Mouse (Mus musculus): ENCODE results near the gene Acnat2. TPM values are rescaled to one million over a fixed set of nuclear protein-coding genes. Genes with fewer than 3 reads are reported as not detected.
"Not testable (repeated sequence)": the region's sequence is repeated elsewhere in the genome, so short reads cannot be mapped to it uniquely, and the experiment has no call there.

Gene Acnat2
- polyA plus RNA-seq, 2 experiments: not detected

- no peak overlapping the region for H3K4me3 ChIP-seq (replicated peaks; ENCODE audit: low read length)
- H3K36me3 ChIP-seq (ENCODE audit: control insufficient read depth, insufficient read depth, low read length): no peaks in the 10 kb centered on the region
- ATAC-seq (ENCODE audit: low FRiP score, low read depth) (no peak), DNase-seq (ENCODE audit: low spot score) (no peak)
- no peak overlapping the region for H3K9ac ChIP-seq (ENCODE audit: low read depth, low read length, severe bottlenecking)
- no peak overlapping the region for H3K4me2 ChIP-seq (replicated peaks; ENCODE audit: low read depth, low read length, severe bottlenecking)
- no peaks in the 10 kb centered on the region for H3K27me3 ChIP-seq (ENCODE audit: control insufficient read depth, insufficient read depth, low read length)
- no peaks in the 10 kb centered on the region for H3K4me1 ChIP-seq (ENCODE audit: control insufficient read depth, insufficient read depth, low read length)
- no peaks in the 10 kb centered on the region for H3K9me3 ChIP-seq (ENCODE audit: control insufficient read depth, low read length)
- TF ChIP-seq POLR2A (IDR thresholded peaks at IDR 0.05; ENCODE audit: borderline replicate concordance, extremely low read depth, insufficient read depth, insufficient read length): no peak
- 89% methylated on average over 2 of the region's 2 CpGs for WGBS
- H3K27ac ChIP-seq (replicated peaks; ENCODE audit: low read depth, low read length): no peak overlapping the region
Measured at GRCm38 (mm10) chr4:49348677-49349076, 59.3 kb downstream of the Acnat2 start.

- H3K27me3 ChIP-seq (ENCODE audit: control insufficient read depth, insufficient read depth, low read length): not testable (repeated sequence)
Measured at GRCm38 (mm10) chr4:49348001-49348400, 60.0 kb downstream of the Acnat2 start.

GRCm38 (mm10) chr4:49340091-49340490 lies 67.9 kb downstream of the Acnat2 start:
- not testable (repeated sequence) for H3K4me2 ChIP-seq (replicated peaks; ENCODE audit: low read depth, low read length, severe bottlenecking); ATAC-seq (ENCODE audit: low FRiP score, low read depth); H3K27ac ChIP-seq (replicated peaks; ENCODE audit: low read depth, low read length); H3K27me3 ChIP-seq (ENCODE audit: control insufficient read depth, insufficient read depth, low read length); DNase-seq (ENCODE audit: low spot score); H3K4me3 ChIP-seq (replicated peaks; ENCODE audit: low read length); H3K4me1 ChIP-seq (ENCODE audit: control insufficient read depth, insufficient read depth, low read length); H3K9ac ChIP-seq (ENCODE audit: low read depth, low read length, severe bottlenecking); H3K36me3 ChIP-seq (ENCODE audit: control insufficient read depth, insufficient read depth, low read length); H3K9me3 ChIP-seq (ENCODE audit: control insufficient read depth, low read length)
- WGBS: 74% methylated on average over 3 of the region's 3 CpGs

More at GRCm38 (mm10) chr4:49348001-49348400, 60.0 kb downstream of the Acnat2 start:
- H3K4me3 ChIP-seq (replicated peaks; ENCODE audit: low read length); H3K9me3 ChIP-seq (ENCODE audit: control insufficient read depth, low read length); H3K27ac ChIP-seq (replicated peaks; ENCODE audit: low read depth, low read length); H3K4me1 ChIP-seq (ENCODE audit: control insufficient read depth, insufficient read depth, low read length); H3K9ac ChIP-seq (ENCODE audit: low read depth, low read length, severe bottlenecking); DNase-seq (ENCODE audit: low spot score); ATAC-seq (ENCODE audit: low FRiP score, low read depth); H3K4me2 ChIP-seq (replicated peaks; ENCODE audit: low read depth, low read length, severe bottlenecking); H3K36me3 ChIP-seq (ENCODE audit: control insufficient read depth, insufficient read depth, low read length): not testable (repeated sequence)
- WGBS: 46% methylated on average over 1 of the region's 1 CpGs

GRCm38 (mm10) chr4:49337949-49338348 lies 70.0 kb downstream of the Acnat2 start:
- H3K27ac ChIP-seq (replicated peaks; ENCODE audit: low read depth, low read length); H3K4me2 ChIP-seq (replicated peaks; ENCODE audit: low read depth, low read length, severe bottlenecking); H3K4me3 ChIP-seq (replicated peaks; ENCODE audit: low read length); H3K4me1 ChIP-seq (ENCODE audit: control insufficient read depth, insufficient read depth, low read length); H3K36me3 ChIP-seq (ENCODE audit: control insufficient read depth, insufficient read depth, low read length); H3K27me3 ChIP-seq (ENCODE audit: control insufficient read depth, insufficient read depth, low read length); DNase-seq (ENCODE audit: low spot score); H3K9ac ChIP-seq (ENCODE audit: low read depth, low read length, severe bottlenecking); H3K9me3 ChIP-seq (ENCODE audit: control insufficient read depth, low read length); ATAC-seq (ENCODE audit: low FRiP score, low read depth): not testable (repeated sequence)
- 81% methylated on average over 3 of the region's 4 CpGs for WGBS

Other genes with a start within 250 kb of the Acnat2 start
- 0.13 and 0.14 TPM in 2 replicates for gene Acnat1, start 65.8 kb upstream of the Acnat2 start, polyA plus RNA-seq (2012; rRNA removed)
- not detected in 2 replicates for gene Acnat1, start 65.8 kb upstream of the Acnat2 start, polyA plus RNA-seq (2014; fragmentation: Nextera tagmentation; extraction: Ambion mirVana)
- gene Baat, start 98.4 kb upstream of the Acnat2 start, polyA plus RNA-seq (2012; rRNA removed): 0.19 and 0.20 TPM in 2 replicates
- 0.10 and 0.21 TPM in 2 replicates for gene Baat, start 98.4 kb upstream of the Acnat2 start, polyA plus RNA-seq (2014; fragmentation: Nextera tagmentation; extraction: Ambion mirVana)
- gene Mrpl50, start 112.9 kb upstream of the Acnat2 start, polyA plus RNA-seq (2012; rRNA removed): 17.1 and 30.0 TPM in 2 replicates
- gene Mrpl50, start 112.9 kb upstream of the Acnat2 start, polyA plus RNA-seq (2014; fragmentation: Nextera tagmentation; extraction: Ambion mirVana): 74.3 and 80.2 TPM in 2 replicates
- 4.5 and 5.8 TPM in 2 replicates for gene Zfp189, start 113.0 kb upstream of the Acnat2 start, polyA plus RNA-seq (2012; rRNA removed)
- 9.6 and 10.4 TPM in 2 replicates for gene Zfp189, start 113.0 kb upstream of the Acnat2 start, polyA plus RNA-seq (2014; fragmentation: Nextera tagmentation; extraction: Ambion mirVana)
- gene Aldob, start 141.4 kb upstream of the Acnat2 start, polyA plus RNA-seq (2012; rRNA removed): 0.25 and 0.32 TPM in 2 replicates
- not detected in 2 replicates for gene Aldob, start 141.4 kb upstream of the Acnat2 start, polyA plus RNA-seq (2014; fragmentation: Nextera tagmentation; extraction: Ambion mirVana)
- gene Tmem246, start 189.7 kb upstream of the Acnat2 start, polyA plus RNA-seq (2012; rRNA removed): 28.4 and 35.7 TPM in 2 replicates
- gene Tmem246, start 189.7 kb upstream of the Acnat2 start, polyA plus RNA-seq (2014; fragmentation: Nextera tagmentation; extraction: Ambion mirVana): 37.0 and 39.2 TPM in 2 replicates
- 45.7 and 54.3 TPM in 2 replicates for gene Rnf20, start 223.9 kb upstream of the Acnat2 start, polyA plus RNA-seq (2012; rRNA removed)
- gene Rnf20, start 223.9 kb upstream of the Acnat2 start, polyA plus RNA-seq (2014; fragmentation: Nextera tagmentation; extraction: Ambion mirVana): 54.5 and 59.4 TPM in 2 replicates

Data from limb, embryonic 14.5 days (tissue).